Mouse (Mus musculus) frontal cortex, postnatal 10 days (tissue): ENCODE results near the gene Ly6g5c.
A peak's percentile ranks its signal among the peaks of the same experiment; 100 is the strongest.

Source experiments
- DNase-seq, 2 experiments: peaks; one replicate each; pipeline ENCODE4 v3.0.0; 2022; ENCODE audit warnings: low spot score in 2 of 2, mixed read lengths in 1 of 2

The Ly6g5c gene

DNA sequence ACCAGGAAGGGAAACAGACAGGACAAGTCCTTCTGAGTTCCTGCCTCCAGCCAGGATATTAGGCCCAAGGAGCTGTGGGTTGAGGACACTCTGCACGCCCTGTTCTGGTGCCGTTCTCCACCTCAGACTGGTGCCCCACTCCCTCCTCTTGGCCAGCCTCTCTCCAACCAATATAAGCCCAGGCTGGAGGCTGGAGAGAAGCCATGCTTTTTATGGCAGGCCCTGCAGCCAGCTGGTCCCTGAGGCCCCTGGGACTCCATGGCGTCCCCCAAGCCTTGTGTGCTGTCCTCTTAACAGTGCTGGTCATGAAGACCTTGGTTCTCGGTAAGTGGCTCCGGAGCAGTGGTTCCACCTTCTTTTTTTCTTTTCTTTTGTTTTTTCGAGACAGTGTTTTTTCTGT lies at the start of gene Ly6g5c:
TSS of gene Ly6g5c (plus strand) at position 183 of the 400 bp plus-strand sequence.
- DNase-seq, result no peak

DNA sequence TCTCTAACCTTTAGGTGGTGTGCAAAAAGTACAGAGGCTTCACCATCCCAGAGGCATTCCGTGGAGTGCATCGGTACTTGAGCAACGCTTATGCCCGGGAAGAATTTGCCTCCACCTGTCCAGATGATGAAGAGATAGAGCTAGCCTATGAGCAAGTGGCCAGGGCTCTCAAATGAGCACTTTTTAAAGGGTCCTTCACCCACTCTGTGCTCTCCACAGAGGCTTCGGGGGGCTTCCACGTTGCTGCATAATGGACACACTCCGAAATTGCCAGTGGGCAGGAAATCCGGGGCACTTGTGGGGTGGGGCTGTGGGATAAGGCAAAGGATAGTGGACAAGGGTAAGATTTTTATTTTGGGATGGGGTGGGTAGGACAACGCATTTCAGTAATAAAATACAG lies 49.8 kb upstream of the Ly6g5c start:
- no peak for DNase-seq

DNA sequence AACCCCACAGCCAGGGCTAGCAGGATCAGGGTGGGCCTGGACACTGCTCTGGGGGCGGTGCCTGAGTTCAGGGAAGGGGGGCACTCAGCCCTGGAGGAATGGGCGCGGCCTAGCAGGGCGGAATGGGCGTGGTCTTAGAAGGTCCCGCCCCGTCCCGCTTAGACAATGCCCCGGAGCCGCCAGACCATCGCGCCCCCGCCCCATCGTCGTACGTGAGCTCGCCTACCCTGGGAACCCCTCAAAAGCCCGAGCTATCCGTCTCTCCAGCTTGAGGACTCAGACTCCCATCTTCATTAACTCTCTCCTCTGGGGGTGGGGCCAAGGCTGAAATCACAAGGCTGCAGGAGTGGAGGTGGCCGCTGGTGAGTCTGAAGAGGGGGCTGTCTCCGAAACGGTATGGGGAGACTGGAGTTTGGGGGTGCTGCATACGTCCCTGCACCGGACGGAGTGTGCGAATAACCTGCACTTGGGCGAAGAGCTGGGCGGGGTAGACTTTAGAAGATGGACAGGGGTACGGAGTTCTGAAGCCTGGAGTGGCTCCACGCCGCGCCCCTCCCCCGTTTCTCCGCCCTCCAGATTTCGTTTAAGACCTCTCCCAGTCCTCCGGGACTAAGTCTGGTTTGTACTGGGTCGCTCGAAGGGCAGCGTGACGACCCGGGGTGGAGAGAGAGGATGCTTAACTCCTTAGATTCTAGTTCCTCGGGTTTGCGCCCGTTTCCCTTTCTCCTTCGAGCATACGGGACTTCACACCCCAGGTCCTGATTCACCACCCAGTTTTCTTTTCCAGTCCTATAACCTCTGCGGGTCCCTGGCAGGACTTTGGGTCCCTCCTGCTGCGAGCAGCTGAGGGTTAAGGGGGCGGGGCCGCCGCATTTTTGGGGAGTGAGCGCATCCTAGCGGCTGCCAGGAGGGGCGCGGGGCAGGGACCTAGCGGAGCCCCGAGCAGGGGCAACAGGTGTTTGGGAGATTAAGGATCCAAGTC lies 48.9 kb upstream of the Ly6g5c start, which contains the start of gene Ddah2:
TSS of gene Ddah2 (plus strand) at position 125 of the 982 bp plus-strand sequence.
- peak; percentile 76 to 84 for DNase-seq

DNA sequence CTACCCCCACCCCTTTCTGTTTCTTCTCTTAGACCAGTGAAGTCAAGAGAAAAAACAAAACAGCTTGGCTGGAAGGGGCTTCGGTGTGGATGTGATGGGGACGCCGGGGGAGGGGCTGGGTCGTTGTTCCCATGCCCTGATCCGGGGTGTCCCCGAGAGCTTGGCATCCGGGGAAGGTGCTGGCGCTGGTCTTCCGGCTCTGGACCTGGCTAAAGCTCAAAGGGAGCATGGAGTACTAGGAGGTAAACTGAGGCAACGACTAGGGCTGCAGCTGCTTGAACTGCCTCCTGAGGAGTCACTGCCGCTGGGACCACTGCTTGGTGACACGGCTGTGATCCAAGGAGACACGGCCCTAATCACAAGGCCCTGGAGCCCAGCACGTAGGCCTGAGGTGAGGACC lies 48.0 kb upstream of the Ly6g5c start:
- no peak for DNase-seq

DNA sequence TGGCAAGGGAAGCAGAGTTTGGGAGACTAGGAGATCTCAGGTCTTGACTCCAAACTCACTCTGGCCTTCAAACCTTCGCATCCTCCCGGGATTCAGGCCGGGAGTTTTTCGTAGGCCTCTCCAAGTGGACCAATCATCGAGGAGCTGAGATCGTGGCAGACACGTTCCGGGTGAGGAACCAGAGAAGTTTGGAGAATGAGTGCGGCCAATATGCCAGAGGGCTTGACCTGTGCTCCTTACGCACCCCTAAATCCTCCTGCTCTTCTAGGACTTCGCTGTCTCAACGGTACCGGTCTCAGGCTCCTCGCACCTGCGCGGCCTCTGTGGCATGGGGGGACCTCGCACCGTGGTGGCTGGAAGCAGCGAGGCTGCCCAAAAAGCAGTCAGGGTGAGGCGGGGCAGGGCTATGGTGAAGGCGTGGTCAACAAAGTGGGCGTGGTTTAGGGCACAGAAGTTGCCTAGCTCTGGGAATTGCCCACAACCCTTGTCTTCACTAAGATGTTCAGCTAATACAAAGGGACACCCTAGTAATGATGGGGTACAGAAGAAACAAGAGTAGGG lies 47.3 kb upstream of the Ly6g5c start:
- DNase-seq, result no peak

DNA sequence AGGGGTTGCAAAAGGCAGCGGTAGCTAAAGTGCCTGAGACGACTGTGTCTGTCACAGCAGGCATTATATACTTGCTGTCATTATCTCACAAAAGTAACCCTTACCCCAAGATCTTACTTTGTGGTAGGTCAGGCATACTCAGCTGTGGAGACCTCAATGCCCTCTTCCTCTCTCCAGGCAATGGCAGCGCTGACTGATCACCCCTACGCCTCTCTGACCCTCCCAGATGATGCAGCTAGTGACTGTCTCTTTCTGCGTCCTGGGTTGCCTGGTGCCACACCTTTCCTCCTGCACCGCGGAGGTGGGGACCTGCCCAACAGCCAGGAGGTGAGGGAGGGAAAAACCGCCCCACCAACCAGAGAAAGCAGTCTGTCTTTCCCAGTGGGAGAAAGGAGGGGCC lies 46.8 kb upstream of the Ly6g5c start:
- DNase-seq, result no peak

DNA sequence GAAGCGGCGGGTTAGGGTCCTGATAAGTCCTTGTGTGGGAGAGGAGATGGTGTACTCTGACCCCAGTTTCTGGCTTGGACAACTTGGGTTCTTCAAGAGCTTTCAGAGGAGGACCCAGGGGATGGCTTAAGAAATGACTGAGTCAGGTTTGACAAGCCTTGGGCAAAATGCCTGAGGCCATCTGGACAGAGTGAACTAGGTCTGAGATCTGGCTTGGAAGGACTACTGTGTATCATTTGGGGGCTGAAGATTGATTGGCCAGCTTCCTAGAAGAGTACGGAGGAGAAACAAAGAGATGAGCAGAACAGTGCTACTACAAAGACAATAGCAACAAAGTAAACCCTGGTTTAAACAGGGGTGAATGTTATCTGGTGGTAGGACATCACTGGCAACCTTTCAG lies 44.6 kb upstream of the Ly6g5c start:
- DNase-seq, result no peak

DNA sequence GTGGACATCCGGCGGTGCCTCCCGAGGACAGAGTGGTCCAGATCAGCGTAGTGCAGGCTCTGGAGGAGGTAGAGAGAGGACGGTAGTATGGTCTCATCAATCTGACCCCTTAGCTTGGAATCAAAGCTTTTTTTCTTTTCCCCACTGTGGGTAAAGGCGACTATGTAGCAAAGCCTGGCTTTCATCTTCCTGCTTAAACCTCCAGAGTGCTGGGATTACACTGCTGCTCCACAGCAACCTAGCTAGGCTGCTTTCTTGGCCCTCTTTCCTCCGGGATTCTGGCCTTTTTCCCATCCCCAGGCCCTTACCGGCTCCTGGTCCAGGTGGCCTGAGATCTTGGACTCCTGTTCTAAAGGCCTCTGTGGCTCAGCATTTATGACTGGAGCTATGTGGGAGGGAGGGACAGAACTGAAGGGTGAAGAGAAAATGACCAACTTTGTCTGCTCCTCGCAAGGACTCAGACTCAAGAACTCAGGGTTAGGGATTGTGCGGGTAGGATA lies 43.7 kb upstream of the Ly6g5c start:
- DNase-seq, result no peak

DNA sequence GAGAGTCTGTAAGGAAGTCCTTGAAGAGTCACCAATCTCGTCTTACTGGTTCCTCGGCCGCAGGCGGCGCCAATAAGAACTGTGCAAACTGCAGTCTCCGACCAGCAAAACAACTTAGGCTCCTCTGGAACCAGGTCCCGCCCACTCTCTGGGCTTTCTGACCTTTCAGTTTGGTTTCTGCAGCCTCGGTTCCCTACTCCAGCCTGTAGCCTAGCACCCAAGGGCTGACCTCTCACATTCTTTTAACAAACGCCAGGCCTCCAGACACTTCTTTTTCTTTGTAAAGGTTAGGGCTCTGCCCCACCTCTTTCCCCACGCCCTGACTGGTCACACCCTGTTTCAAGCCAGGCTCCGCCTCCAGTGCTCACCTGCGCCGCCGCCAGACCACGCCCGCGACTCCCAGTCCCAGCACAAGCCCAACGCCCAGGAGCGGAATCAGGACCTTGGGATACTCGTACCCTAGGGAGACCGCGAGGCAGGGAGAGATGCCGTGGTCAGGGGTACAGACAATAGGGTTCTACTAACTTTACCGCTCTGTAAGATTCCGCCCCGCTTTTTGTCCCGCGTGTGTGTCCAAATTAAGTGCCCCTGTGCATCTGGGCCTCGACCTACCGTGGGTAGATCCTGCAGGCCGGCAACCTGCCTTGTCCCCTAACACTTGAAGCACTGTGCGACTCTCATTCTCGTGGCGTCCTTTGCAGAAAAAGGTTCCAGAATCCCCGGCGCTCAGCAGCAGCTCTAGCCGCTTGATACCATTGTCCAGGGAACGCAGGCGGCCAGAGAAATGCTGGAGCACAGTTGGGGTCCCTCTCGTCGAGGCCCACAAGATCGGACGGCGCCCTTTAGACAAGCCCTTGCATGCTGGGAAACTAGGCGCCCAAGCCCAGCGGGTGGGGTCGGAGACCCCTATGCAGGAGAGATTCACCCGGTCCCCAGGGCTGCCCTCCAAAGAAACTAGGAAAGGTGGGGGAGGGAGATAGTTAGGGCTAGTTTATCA lies 42.8 kb upstream of the Ly6g5c start, which contains the start of gene Ly6g6c:
TSS of gene Ly6g6c (plus strand) at position 438 of the 997 bp plus-strand sequence.
- DNase-seq, result no peak

DNA sequence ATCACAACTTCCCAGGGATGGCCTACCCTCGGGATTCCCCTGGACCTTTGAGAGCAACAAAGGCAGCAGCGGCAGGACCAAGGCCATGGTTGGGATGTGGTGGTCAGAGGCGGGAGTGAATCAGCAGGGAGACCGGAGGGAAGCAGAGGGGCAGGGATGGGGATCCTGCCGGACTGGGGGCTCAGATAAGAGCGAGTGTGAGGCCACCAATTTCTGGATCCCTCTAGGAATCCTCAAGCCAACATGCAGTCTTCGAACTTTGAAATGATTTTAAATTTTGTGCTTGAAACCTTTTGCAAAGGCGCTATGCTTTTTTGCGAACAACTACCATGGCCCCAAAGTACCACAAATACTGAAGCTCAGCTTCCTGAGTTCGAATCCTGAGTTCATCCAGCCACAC lies 42.0 kb upstream of the Ly6g5c start, which contains the start of gene Mpig6b:
TSS of gene Mpig6b (minus strand) at position 101 of the 400 bp plus-strand sequence.
- no peak for DNase-seq

DNA sequence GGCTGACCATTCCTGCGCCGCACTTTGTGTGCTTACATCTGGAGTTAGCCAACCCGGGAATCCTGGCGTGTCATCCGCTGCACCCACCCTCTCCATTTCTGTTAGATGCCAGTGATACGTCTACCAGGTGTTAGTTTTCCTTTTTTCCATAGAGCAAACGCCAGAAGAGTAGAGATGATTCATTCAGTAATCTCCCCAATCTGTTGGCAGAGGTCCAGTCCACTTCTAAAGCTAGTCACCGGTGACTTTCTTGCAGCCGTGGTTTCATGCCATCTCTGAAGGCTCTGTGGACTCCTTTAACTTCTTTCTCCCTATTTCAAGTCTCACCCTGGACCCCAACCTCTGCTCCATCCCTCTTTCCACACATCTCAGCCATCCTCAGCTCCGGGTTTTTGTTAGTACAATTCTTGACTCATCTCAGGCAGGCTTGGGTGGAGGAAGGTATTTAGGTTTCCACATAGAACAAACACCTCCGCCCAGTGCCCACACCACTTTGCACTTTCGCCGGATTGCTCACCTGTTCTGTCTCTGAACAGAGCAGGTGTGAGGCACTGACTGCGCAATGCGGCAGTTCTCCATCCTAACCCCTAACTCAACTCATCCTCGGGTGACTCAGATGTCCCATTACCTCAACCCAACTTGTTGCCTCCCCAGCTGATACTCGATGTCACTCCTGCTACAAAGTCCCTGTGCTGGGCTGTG lies 39.7 kb upstream of the Ly6g5c start:
- DNase-seq, result no peak

DNA sequence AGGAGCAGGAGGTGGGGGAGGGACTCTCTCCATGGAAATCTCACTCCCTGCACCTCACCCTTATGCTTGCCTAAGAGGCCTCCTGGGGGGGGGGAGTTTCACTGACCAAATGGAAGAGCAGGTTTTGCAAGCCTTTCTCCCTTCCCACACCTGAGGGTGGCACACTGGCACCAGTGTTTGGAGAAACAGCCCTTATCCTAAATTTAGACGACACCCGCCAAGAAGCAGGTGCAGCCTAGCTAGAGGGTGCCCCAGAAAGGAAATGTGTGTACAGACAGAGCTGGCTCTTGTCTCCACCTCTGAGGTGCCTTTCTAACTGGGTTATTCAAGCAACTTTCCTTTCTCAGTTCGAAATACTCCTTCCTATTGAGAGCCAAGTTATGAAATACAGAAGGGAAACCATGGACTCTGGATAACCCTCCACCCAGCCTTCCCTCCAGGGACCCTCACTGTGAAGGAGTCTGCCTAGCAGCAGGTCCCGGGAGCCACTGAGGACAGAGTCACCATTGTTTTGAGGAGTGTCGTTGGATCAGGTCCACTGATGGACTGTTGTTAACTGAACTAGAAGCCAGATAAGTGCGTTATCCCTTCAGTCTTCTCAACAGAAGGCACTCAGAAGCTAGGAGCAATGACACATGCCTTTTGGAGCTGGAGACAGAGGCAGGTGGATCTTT lies 37.4 kb upstream of the Ly6g5c start:
- DNase-seq, result no peak

DNA sequence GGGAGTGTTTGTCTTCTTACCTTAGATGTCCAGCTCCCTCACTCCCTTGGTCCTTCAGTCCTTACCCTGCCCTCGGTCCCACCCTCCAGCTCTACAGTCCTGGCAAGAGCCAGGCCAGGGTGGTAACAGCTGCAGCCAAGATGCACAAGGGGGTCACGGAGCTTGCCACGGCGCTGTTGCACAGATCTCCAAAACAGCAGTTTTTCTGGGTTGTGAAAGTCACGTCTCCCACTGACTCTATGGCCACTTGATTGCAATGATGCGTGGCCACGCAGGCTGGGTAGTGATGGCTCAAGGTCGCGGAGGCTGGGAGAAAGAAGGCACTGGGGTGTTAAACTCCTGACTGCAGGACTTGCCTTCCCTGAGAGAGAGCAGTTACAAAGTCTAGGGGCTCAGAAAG lies 36.6 kb upstream of the Ly6g5c start:
- DNase-seq, result no peak

DNA sequence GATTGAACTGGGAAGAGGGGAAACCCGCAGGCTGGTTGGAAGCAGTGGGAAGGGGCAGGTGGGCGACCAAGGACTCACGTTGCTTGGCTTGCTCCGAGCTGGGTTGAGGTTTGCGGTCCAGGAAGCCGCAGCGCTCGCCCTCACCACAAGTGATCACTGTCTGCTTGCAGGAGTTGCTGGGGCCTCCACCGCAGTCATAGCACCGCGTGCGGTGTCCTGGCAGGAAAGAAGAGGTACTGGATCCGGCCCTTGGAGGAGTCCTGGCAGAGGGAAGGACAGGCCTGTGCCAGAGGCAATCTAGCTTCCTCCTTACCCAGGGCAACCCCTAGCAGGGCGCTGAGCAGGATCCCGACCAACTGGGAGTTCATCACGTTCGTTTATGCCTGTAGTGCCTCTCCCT lies 34.0 kb upstream of the Ly6g5c start:
- DNase-seq, result no peak

DNA sequence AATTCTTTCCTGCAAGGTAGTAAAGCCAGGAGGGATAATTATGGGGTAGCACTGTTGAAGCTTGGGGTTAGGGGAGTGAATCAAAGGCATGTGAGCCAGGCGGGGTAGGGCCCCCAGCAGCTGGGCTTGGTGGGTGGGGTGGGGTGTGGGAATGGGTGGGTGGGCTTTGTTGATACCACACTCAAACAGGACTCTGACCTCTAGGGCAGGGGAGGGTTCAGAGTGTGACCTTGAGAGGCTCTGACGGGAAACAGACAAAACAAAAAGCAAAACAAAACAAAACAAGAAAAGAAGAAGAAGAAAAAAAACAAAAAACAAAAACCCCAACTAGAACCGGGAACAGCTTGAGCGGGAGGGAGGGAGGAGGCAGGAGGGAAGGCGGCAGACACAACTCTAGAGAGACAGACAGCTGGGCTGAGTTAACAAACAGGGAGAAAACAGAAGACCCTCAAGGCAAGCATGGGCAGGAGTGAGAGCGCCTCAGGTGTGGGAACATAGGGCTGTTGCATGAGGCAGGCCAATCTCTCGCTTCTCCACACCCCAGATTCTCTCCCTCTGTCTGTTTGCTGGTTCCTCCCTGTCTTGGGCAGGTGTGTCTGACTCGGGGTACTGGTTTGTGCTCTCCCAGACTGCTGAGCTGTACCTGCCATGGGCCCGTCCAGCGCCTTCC lies 31.4 kb upstream of the Ly6g5c start, which contains the start of gene Ly6g6e:
TSS of gene Ly6g6e (plus strand) at position 396 of the 670 bp plus-strand sequence.
- DNase-seq, result no peak

DNA sequence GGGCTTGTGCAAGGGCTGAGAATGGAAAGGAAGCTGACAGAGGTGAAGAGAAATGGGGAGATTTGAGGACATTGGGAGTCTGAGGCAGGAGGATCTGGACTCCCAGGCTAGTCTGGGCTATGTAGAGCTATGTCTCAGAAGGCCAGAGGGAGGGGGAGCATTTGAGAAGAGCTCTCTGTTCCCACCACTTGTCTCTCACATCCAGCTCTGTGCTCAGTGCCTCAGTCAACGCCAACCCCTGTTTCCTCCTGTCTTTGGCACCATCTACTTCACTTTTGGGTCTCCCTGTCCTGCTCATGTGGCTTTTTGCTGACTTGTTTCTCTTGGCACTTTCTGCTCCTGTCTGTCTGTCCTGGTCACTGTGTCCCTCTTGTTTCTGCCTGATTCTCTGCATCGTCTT lies 30.8 kb upstream of the Ly6g5c start:
- DNase-seq, result no peak

DNA sequence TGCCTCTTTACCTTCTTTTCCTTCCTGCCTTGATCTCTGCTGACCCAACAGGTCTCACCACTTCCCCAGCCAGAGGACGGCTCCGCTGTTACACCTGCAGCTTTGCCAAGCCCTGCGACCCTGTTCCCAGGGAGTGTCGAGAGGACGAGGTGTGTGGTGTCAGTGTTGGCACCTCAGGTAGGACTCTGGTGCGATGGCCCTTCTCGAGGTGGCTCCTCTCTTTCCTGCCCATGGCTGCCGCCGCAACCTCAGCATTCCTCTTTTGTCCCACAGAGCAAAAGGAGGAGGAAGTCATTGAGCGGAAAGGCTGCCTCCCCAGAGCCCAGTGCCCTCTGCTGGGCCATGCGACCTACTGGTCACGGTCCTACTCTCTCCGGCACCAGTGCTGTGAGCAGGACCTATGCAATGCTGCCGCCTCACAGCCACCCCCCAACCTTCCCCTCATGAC lies 30.3 kb upstream of the Ly6g5c start, which contains the start of gene Ly6g6d:
TSS of gene Ly6g6d (minus strand) at position 280 of the 448 bp plus-strand sequence.
- DNase-seq, result no peak

DNA sequence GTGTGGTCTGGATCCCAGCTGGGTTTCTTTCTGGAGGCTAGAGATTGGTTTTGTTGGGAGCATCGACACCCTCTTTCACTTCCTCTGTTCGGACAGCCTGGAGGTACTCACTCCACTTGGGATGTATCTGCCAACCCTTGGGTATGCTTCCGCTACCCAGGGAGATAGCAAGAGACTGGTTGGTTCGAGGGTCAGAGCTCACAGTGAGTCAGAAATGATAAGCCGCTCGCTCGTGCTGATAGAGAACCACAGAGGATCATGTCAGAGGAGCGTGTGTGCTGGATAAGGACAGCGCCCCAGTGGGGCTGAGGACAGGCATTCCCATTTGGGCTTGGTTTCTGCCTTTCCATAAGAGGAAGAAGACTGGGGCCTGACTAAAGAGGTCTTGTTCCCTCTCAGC lies 28.3 kb upstream of the Ly6g5c start:
- no peak for DNase-seq

DNA sequence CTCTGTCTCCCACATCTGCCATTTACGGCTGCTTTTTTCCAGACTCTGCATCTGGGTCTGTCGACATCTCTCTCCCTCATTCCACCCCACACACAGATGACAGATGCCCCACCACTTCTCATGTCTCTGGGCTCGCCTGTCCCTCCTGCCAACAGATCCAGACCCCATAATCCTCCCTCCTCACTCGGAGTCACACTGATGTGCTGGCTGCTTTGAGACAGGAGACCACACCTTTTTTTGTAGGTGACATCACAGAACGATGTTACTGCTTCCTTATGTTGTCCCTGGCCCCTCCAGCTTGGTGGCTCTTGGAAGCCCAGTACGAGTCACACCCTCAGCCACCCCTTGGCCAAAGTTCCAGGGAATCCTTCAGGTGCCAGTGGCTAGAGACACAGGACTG lies 27.8 kb upstream of the Ly6g5c start:
- DNase-seq, result no peak
